18 mouse cellular contexts compared by ENCODE assay signal in genomic region chr8:125252946-125253345, GRCm38 (mm10).
DNase-seq lines count a peak whose midpoint lies in the region; ATAC-seq and TF ChIP-seq lines count a peak whose summit lies in the region.
"Had no signal": no experiment of that assay in that cellular context is flagged by ENCODE, and none has a peak within 500 bp of the region (broad histone marks: within the 10 kb centered on the region; RNA-seq: fewer than 3 reads in every experiment).

No protein-coding gene starts in this region.

- 0 out of 2 replicates have a peak overlapping the region, but pooled peaks have one; percentile 89 for H3K27ac ChIP-seq in lung, embryonic 15.5 days
- peak overlapping the region; percentile 80 for H3K27ac ChIP-seq in embryonic fibroblast, embryonic 13.5 days (ENCODE audit: insufficient read depth, low read length)
- H3K27ac ChIP-seq: kidney, postnatal 0 days; liver, embryonic 14.5 days had no signal

- no peaks in the 10 kb centered on the region for H3K36me3 ChIP-seq in lung, embryonic 15.5 days
- H3K36me3 ChIP-seq in C2C12 (ENCODE audit: control insufficient read depth, insufficient read depth): no peaks in the 10 kb centered on the region
- H3K36me3 ChIP-seq: heart, embryonic 13.5 days; limb, embryonic 15.5 days had no signal

- H3K4me2 ChIP-seq in lung, embryonic 15.5 days: no peak overlapping the region

- H3K9me3 ChIP-seq in lung, embryonic 15.5 days: no peaks in the 10 kb centered on the region
- H3K9me3 ChIP-seq: heart, embryonic 13.5 days; limb, embryonic 15.5 days had no signal

- WGBS in lung, embryonic 15.5 days: 94% methylated on average over 4 of the region's 4 CpGs

- TF ChIP-seq CTCF in C2C12 (IDR thresholded peaks at IDR 0.05; ENCODE audit: control insufficient read depth, insufficient read depth, insufficient read length): no peak
- TF ChIP-seq CTCF in embryonic fibroblast, embryonic 13.5 days (IDR thresholded peaks at IDR 0.05; ENCODE audit: borderline replicate concordance, insufficient read depth, low read length): no peak

- TF ChIP-seq POLR2A in embryonic fibroblast, embryonic 13.5 days (IDR thresholded peaks at IDR 0.05; ENCODE audit: low read depth, low read length): no peak

- no peaks in the 10 kb centered on the region for H3K79me2 ChIP-seq in C2C12 (ENCODE audit: control insufficient read depth, insufficient read depth)

- no peak overlapping the region for H3ac ChIP-seq in C2C12 (ENCODE audit: control insufficient read depth, insufficient read length, low read depth)

- H3K27me3 ChIP-seq in lung, embryonic 15.5 days: no peaks in the 10 kb centered on the region
- no peaks in the 10 kb centered on the region for H3K27me3 ChIP-seq in C2C12 (ENCODE audit: control insufficient read depth, insufficient read depth, insufficient read length)
- H3K27me3 ChIP-seq: heart, embryonic 13.5 days; limb, embryonic 15.5 days had no signal

- peaks cover 22% of the 10 kb centered on the region for H3K4me1 ChIP-seq in lung, embryonic 15.5 days
- H3K4me1 ChIP-seq in embryonic fibroblast, embryonic 13.5 days (ENCODE audit: control insufficient read depth, insufficient read depth, low read length): no peaks in the 10 kb centered on the region

- H3K9ac ChIP-seq in lung, embryonic 15.5 days: no peak overlapping the region
- H3K9ac ChIP-seq: limb, embryonic 15.5 days; liver, embryonic 14.5 days; lung, embryonic 14.5 days had no signal

- H3K4me3 ChIP-seq in lung, embryonic 15.5 days: no peak overlapping the region
- H3K4me3 ChIP-seq in C2C12 (ENCODE audit: insufficient read depth, poor library complexity, severe bottlenecking): no peak overlapping the region
- no peak overlapping the region for H3K4me3 ChIP-seq in embryonic fibroblast, embryonic 13.5 days (ENCODE audit: insufficient read depth, low read length)
- H3K4me3 ChIP-seq: erythroblast, embryonic 14.5 days; heart, adult 2 months; heart, embryonic 13.5 days; limb, embryonic 15.5 days had no signal

- no peaks in the 10 kb centered on the region for H3K79me3 ChIP-seq in C2C12 (ENCODE audit: low read depth)

- ATAC-seq in lung, embryonic 15.5 days (ENCODE audit: borderline replicate concordance, extremely low read depth, low FRiP score, low TSS enrichment): no peak

- DNase-seq in heart, adult 11 months: peak; percentile 88
- DNase-seq in heart, postnatal 10 days: no peak
- no peak for DNase-seq in lung, postnatal 14 days
- no peak for DNase-seq in adrenal gland, adult (ENCODE audit: inconsistent age in 2 of 2, low spot score in 1 of 2)
- DNase-seq: adrenal gland, postnatal 14 days; gastrocnemius, postnatal 14 days; heart, adult 2 months; kidney, adult 18-20 months; left cerebral cortex, postnatal 4 days had no signal

- intact Hi-C loops in heart, postnatal 10 days (cut with DNase I): no loop called here

TF ChIP-seq in C2C12, 6 proteins besides CTCF, POLR2A, EP300 and RAD21:
- TF ChIP-seq MYOG (IDR thresholded peaks at IDR 0.05; ENCODE audit: control insufficient read depth, extremely low read depth, insufficient read length) (no peak), MYOD1 (IDR thresholded peaks at IDR 0.05; ENCODE audit: control insufficient read depth, insufficient read length, low read depth) (peak; percentile 23)
TF ChIP-seq in C2C12: peak in this region for 1.
